Mouse (Mus musculus) thymus, adult 2 months (tissue): Measurements from ENCODE around the gene Dennd1a.

ENCODE experiments used
- CTCF ChIP-seq: fragments of 200-500 bp; IDR thresholded peaks from 2 replicates; pipeline ENCODE4 v1.5.1; 2012; ENCODE audit warnings: mild to moderate bottlenecking, control low read depth, low read length, moderate library complexity, borderline replicate concordance; ENCODE audit not compliant: control insufficient read depth, poor library complexity, insufficient read depth; ENCODE audit errors: extremely low read depth
- POLR2A ChIP-seq: fragments of 200-500 bp; IDR thresholded peaks from 2 replicates; pipeline ENCODE4 v1.6.1; 2012; ENCODE audit warnings: mild to moderate bottlenecking, low read length, control low read depth, moderate library complexity; ENCODE audit not compliant: control insufficient read depth, poor library complexity, insufficient read depth; ENCODE audit errors: extremely low read depth

- no peak for TF ChIP-seq CTCF
- TF ChIP-seq POLR2A = no peak
These were observed 145.0 kb downstream of the Dennd1a start for GRCm38 (mm10) chr2:38142210-38142609.
